Mouse (Mus musculus) macrophage (primary cell): ENCODE measurements around the gene Nfib. TPM values are rescaled to one million over a fixed set of nuclear protein-coding genes. Genes with fewer than 3 reads are reported as not detected.

Source experiments
- H3K27ac ChIP-seq: fragments of 350-480 bp; formaldehyde crosslinking; 2 replicates; pipeline ENCODE4 v1.9.0; 2021
- H3K36me3 ChIP-seq: fragments of 350-480 bp; formaldehyde crosslinking; 2 replicates; pipeline ENCODE4 v1.9.0; 2021; ENCODE audit errors: inconsistent target
- H3K4me3 ChIP-seq: fragments of 350-480 bp; formaldehyde crosslinking; 2 replicates; pipeline ENCODE4 v1.9.0; 2021; ENCODE audit errors: inconsistent target
- H3K79me2 ChIP-seq: fragments of 350-480 bp; formaldehyde crosslinking; 2 replicates; pipeline ENCODE4 v1.9.0; 2021; ENCODE audit errors: inconsistent target
- WGBS: methylation state at CpG from one replicate; pipeline ENCODE4 v1.1.7; 2026; ENCODE audit warnings: inconsistent platforms; ENCODE audit not compliant: missing documents; 5-methylcytosine and 5-hydroxymethylcytosine counted together
- polyA plus RNA-seq: library from polyadenylated mRNA; stranded (reverse); fragments of 250-400 nt; gene quantifications from 3 replicates; pipeline ENCODE4 v1.2.4, GENCODE M21; 2018; ENCODE audit warnings: inconsistent platforms

Gene Nfib
- polyA plus RNA-seq, 1 experiment from 2014 or later = not detected

- no peaks in the 10 kb centered on the region for H3K79me2 ChIP-seq
- H3K36me3 ChIP-seq = no peaks in the 10 kb centered on the region
- 14% methylated on average over 9 of the region's 9 CpGs for WGBS
- no peak overlapping the region for H3K4me3 ChIP-seq
- H3K27ac ChIP-seq = no peak overlapping the region
These were observed 166.7 kb downstream of the Nfib start for GRCm38 (mm10) chr4:82538815-82539214.

- H3K4me3 ChIP-seq = no peak overlapping the region
- WGBS = 5% methylated on average over 30 of the region's 30 CpGs
These were observed 167.3 kb downstream of the Nfib start for GRCm38 (mm10) chr4:82538069-82538811.

DNA sequence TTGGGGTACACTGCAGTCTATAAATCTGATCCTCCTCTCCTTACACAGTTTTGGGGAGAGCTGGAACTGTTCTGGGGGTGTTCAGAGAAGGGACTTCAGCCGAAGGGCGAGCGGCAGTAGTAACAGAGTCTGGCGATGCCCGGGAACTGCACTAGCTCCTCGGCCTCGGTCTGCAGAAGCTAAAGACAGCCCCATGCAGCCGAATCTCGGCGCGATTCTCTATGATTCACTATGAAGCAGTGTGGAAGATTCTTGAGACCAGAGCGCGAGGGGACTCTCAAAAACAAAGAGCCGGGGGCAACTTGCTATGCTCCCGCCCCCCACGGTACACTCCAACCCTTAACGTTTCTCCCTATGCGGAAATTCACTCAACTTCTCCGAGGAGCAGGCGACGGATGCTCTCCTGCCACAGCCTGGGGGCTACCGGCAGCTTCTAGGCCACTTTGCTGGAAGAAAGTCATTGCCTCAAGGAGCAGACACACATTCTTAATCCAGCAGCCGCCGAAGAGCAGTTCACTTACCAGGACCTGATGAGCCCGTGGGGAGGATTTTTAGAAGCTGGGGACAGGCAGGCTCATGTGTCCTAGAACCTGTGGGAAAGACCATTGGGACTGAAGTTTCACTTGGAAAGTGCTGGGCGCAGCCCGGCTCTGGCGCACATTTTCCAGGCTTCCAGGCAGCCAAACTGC lies 168.1 kb downstream of the Nfib start:
- no peak overlapping the region for H3K4me3 ChIP-seq
- no peak overlapping the region for H3K27ac ChIP-seq
- no peaks in the 10 kb centered on the region for H3K36me3 ChIP-seq
- 6% methylated on average over 28 of the region's 28 CpGs for WGBS
- H3K79me2 ChIP-seq = no peaks in the 10 kb centered on the region

More at GRCm38 (mm10) chr4:82538069-82538811, 167.3 kb downstream of the Nfib start:
- Histone ChIP-seq H3K36me3 (no peaks in the 10 kb centered on the region), H3K27ac (no peak overlapping the region), H3K79me2 (no peaks in the 10 kb centered on the region)

DNA sequence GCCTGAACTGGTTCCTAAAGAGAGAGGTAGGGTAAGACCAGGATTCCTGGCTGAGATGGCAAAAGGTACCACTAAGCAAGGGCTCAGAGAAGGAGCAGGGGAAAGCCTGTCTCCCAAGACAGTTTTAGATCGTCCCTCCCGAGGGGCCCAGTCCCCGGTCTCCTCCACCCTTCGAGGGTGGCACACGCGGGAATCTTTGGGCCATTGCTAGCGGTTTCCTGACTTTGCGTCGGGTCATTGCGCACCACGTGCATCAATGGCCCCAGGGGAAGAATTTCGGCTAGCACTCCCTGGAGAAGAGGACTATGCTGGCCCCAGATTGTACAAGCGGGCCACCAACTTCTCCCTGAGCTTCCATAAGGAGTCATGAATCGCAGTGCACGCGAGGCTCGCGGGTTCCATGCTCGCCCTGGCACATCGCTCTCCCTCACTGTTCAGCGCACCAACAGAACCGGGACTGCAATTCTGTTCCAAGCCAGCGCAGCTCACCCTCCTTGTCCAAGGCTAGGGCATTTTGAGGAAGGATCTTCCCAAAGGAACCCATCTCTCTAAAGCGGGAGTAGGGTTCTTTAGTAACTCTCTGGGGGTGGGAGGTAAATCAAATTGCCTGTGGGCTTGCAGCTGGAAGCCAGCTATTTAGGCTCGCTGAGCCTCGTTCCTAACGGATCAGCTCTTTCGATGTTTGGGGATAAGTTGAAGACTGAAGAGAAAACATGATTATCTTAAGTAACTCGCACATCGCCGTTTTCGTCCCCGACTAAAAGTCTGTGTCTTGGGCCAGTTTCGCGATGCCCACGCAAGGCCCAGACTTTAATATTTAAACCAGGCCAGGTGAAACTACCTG lies 168.9 kb downstream of the Nfib start:
- Histone ChIP-seq H3K4me3 (no peak overlapping the region), H3K36me3 (no peaks in the 10 kb centered on the region), H3K79me2 (no peaks in the 10 kb centered on the region), H3K27ac (no peak overlapping the region)
- WGBS = 12% methylated on average over 36 of the region's 36 CpGs

DNA sequence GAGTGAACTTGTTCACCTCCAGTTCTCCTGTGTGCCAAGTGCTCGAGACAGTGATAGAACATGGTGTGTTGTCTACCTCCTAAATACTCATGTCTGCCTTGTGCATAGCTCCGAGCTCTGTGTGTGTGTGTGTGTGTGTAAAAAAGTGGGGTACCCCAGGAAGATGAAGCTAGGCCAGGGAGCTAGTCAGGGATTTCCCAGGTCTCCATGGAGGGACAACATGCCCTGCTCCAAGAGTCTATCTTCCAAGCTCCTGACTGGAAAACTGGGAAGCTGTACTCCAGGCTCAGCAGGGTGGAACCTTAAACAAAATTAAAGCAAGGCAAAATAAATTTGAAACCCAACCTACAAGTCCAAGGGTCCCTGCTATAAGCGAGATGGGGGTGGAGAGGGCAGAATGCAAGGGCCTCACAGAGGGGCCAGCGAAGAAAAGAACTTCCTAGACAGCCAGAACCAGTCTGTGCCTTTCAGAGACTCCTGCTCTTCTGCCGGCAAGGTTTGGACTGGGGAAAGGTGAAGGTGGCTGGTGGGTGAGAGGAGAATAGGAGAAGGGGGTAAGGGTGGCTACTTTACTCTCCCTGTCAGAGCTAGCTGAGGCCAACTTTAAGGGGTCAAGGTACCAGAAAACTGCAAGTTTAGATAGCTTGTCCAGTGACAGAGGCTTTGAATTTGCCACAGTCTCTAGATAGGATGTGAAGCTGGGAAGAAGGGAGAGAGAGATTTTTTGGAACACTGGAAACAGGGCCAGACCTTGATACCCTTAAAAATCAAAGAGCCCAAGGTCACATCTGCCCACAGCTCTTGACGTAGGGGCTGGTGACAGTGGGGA lies 169.7 kb downstream of the Nfib start:
- Histone ChIP-seq H3K36me3 (no peaks in the 10 kb centered on the region), H3K4me3 (no peak overlapping the region), H3K79me2 (no peaks in the 10 kb centered on the region), H3K27ac (no peak overlapping the region)
- WGBS = 72% methylated on average over 6 of the region's 6 CpGs

DNA sequence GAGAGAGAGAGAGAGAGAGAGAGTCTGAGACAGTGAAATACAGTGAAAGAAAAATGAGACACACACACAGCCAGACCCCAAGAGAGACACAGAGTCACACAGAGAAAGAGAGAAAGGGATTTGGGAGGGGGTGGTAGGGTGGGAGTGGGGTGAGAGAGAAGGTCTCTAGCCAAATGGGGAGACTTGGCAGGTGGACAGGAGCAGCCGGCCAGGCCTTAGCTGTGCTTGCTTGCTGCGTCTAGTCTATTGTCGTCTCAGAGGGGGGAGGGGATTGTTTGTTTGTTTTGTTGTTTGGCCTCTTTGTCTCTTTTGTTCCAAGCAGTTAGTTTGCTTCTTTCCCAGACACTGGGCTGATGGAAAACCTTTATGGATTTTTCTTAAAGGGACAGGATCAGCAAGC lies 172.3 kb downstream of the Nfib start:
- Histone ChIP-seq H3K4me3 (no peak overlapping the region), H3K36me3 (no peaks in the 10 kb centered on the region), H3K79me2 (no peaks in the 10 kb centered on the region), H3K27ac (no peak overlapping the region)
- 92% methylated on average over 3 of the region's 3 CpGs for WGBS

DNA sequence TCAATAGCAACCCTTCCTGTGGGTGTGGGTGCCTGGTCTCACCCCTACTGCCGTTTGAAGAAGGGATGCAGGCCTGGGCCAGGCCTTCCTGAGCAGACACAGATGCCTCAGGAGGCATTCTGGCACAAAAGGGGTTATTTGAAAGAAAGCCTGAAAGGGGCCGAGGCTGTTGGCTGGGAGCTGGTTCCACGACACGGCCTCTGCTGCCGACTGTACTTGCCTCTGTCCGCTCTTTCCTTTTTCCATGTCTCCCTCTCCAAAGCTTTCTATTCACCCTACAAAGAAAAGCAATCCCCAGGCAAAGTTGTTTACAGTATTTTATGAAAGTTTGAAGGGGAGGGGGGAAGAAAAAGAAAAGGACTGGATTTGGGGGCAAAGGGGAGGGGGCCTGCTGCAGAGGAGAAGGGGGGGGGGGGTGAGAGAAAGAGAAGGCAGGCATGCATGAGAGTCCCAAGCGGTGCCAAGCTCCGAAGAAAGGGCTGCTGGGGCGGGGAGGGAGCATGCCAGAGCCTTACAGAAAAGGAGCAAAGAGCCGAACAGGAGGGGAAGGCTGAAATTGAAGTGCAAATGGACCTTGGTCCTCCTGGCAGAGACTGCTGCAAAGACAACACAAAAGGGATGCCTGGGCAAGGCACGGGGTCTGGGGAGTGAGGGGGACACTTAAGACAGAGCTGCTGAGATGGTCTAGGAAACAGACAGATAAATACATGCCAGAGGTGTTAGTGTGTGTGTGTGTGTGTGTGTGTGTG lies 172.9 kb downstream of the Nfib start:
- no peaks in the 10 kb centered on the region for H3K79me2 ChIP-seq
- no peaks in the 10 kb centered on the region for H3K36me3 ChIP-seq
- no peak overlapping the region for H3K4me3 ChIP-seq
- H3K27ac ChIP-seq = no peak overlapping the region
- WGBS = 70% methylated on average over 10 of the region's 11 CpGs

GRCm38 (mm10) chr4:82531977-82532376 lies 173.6 kb downstream of the Nfib start:
- WGBS = 73% methylated on average over 5 of the region's 5 CpGs
- H3K27ac ChIP-seq = no peak overlapping the region

GRCm38 (mm10) chr4:82530875-82531353 lies 174.6 kb downstream of the Nfib start:
- WGBS = 79% methylated on average over 3 of the region's 3 CpGs
- Histone ChIP-seq H3K27ac (no peak overlapping the region), H3K36me3 (no peaks in the 10 kb centered on the region)

More at GRCm38 (mm10) chr4:82531977-82532376, 173.6 kb downstream of the Nfib start:
- Histone ChIP-seq H3K36me3 (no peaks in the 10 kb centered on the region), H3K79me2 (no peaks in the 10 kb centered on the region), H3K4me3 (no peak overlapping the region)

DNA sequence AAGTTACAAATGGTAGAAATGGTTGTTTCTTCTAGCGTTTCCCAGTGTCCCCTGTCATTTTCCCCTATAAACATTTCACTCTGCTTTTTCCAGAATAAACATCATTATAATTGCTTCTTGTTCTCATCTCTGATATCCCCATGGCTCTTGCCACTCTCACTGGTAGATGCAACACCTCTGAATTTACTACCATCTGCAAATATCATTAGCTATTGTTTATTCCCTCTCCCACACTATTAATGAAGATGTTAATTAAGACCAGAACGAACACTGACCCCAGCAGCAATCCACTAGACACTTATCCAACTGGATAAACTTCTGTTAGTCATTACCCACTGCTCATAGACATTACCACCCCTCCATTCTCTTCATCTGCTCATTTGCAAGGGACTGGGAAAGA lies 176.6 kb downstream of the Nfib start:
- WGBS = 89% methylated on average over 2 of the region's 2 CpGs
- no peak overlapping the region for H3K27ac ChIP-seq
- H3K79me2 ChIP-seq = no peaks in the 10 kb centered on the region
- H3K4me3 ChIP-seq = no peak overlapping the region
- H3K36me3 ChIP-seq = no peaks in the 10 kb centered on the region

More at GRCm38 (mm10) chr4:82530875-82531353, 174.6 kb downstream of the Nfib start:
- H3K79me2 ChIP-seq = no peaks in the 10 kb centered on the region
- H3K4me3 ChIP-seq = no peak overlapping the region

DNA sequence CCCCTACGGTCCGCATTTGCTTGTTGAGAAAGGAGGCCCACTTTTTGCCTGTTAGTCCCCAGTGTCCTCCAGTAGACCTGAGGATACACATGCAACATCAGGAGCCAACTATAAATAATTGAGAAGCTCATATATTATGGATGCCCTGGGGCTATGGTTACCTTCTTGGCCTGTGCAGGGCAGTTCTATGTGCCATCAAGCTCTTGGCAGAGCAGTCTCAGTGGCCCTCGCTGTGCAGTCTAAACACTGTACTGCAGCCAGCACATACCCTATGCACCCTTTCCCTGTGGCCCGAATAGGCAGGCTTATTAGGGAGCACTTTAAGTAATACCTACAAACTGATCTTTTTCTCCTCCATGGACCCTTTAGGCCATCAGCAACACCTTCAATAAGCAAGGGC lies 185.6 kb downstream of the Nfib start:
- Histone ChIP-seq H3K4me3 (no peak overlapping the region), H3K36me3 (no peaks in the 10 kb centered on the region), H3K79me2 (no peaks in the 10 kb centered on the region), H3K27ac (no peak overlapping the region)
- 98% methylated on average over 3 of the region's 4 CpGs for WGBS

- no peak overlapping the region for H3K4me3 ChIP-seq
- no CpG with 5 or more reads among the region's 1 CpGs for WGBS
- no peak overlapping the region for H3K27ac ChIP-seq
- no peaks in the 10 kb centered on the region for H3K36me3 ChIP-seq
- no peaks in the 10 kb centered on the region for H3K79me2 ChIP-seq
These were observed 187.4 kb downstream of the Nfib start for GRCm38 (mm10) chr4:82518132-82518531.

- 91% methylated on average over 7 of the region's 7 CpGs for WGBS
- no peaks in the 10 kb centered on the region for H3K36me3 ChIP-seq
- no peak overlapping the region for H3K27ac ChIP-seq
- H3K4me3 ChIP-seq = no peak overlapping the region
- no peaks in the 10 kb centered on the region for H3K79me2 ChIP-seq
These were observed 188.2 kb downstream of the Nfib start for GRCm38 (mm10) chr4:82517311-82517710.
